Mouse (Mus musculus) embryonic fibroblast, embryonic 13.5 days (primary cell): ENCODE results near the gene Pacsin1.

ENCODE experiments used
- CTCF ChIP-seq: IDR thresholded peaks from 2 replicates; pipeline ENCODE4 v1.5.1; 2011; ENCODE audit warnings: mild to moderate bottlenecking, control low read depth, low read length, moderate library complexity, borderline replicate concordance; ENCODE audit not compliant: insufficient read depth
- POLR2A ChIP-seq: IDR thresholded peaks from 2 replicates; pipeline ENCODE4 v1.6.1; 2011; ENCODE audit warnings: low read depth, mild to moderate bottlenecking, control low read depth, low read length, moderate library complexity

DNA sequence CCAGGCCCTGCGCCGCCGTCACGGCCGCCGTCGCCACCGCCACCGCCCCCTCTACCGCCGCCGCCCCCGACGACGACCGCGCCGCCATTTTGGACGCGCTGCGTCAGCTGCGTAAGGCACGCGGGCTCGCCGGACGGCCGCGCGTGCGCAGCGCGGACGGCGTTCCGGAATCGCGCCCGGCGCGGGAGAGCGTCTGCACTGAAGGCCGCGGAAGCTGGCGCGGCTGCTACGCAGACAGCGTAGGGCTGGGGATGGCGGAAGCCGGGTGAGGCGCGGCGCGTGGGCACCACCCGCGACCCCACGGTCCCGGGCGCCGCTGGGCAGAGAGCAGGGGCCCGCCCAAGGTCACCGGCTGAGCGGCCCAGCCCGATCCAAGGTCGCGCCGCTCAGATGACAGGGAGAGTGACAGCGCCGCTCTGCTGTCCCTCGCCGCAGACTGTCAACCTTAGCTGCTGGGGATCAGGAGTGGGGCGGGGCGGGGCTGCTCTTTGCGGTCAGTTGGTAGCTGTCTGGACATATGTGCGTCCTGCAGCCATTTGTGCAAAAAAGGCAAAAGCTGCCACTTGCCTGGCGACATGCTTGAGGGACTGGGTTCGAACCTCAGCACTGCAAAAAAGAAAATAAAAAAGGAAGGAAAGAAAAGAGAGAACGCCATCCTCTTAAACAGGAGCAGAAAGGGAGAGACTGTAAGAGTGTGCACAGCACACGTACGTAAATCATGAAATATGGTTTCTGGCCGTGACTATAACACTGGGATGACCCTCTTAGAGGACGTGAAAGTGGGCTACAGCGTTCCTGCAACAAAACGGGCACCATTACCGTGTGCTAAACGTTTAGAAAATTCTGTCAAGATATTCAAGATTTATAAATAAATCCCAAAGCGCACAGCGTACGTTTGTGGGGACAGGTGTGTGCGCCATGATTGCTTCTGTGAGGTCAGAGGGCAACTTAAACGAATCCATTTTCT is 31.7 kb upstream of the Pacsin1 start, which contains the start of gene Nudt3:
- TF ChIP-seq POLR2A (peak; percentile 68), CTCF (no peak)
